Mouse (Mus musculus): ENCODE measurements around the gene Psmb3.

DNA sequence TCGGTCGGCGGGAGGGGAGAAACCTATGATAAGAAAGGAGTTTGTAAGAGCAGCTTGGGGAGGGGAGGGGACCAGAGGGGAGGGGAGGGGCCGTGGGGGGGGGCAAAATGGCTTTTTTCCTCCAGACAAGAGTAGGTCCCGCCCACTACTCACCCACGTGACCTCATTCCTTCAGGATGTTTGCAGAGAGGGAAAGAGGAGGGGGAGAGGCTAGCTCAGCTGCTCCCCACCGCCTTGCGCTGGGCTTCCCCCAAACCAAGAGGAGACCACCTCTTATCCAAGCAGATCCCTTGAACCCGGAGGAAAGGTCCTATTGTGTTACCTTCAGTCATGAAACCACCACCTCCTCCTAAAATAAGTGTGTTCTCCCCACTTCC is 3.6 kb upstream of the Psmb3 start:
- TF ChIP-seq CTCF (IDR thresholded peaks at IDR 0.05; ENCODE audit: insufficient read depth, low read length) (no peak), POLR2A (IDR thresholded peaks at IDR 0.05; ENCODE audit: borderline replicate concordance, extremely low read depth, low read depth, low read length) (peak; percentile 93; the same call in 1 of the 2 replicates)

Data from lung, adult 2 months (tissue).